Mouse (Mus musculus) intestine, embryonic 16.5 days (tissue): Measurements from ENCODE around the gene Samd4. TPM values are rescaled to one million over a fixed set of nuclear protein-coding genes. Genes with fewer than 3 reads are reported as not detected.

ENCODE experiments used
- ATAC-seq: fragments of 200-750 bp; cut with Nextera tagmentation; 2 replicates; pipeline ENCODE4 v1.8.0; 2017; ENCODE audit warnings: moderate TSS enrichment, moderate library complexity
- H3K27ac ChIP-seq: fragments of 300-500 bp; sonication (generic); 2 replicates; pipeline ENCODE4 v1.5.1; 2014; ENCODE audit warnings: mild to moderate bottlenecking, low read length
- H3K27me3 ChIP-seq: fragments of 300-500 bp; sonication (generic); replicated peaks from 2 replicates; pipeline ENCODE4 v1.6.1; 2014; ENCODE audit warnings: low read length, control low read depth, mixed read lengths; ENCODE audit not compliant: control insufficient read depth, insufficient read depth
- H3K36me3 ChIP-seq: fragments of 300-500 bp; sonication (generic); 2 replicates; pipeline ENCODE4 v1.6.1; 2014; ENCODE audit warnings: low read length, control low read depth; ENCODE audit not compliant: control insufficient read depth, insufficient read depth
- H3K4me1 ChIP-seq: fragments of 300-500 bp; sonication (generic); 2 replicates; pipeline ENCODE4 v1.6.1; 2014; ENCODE audit warnings: low read length, control low read depth, mixed read lengths; ENCODE audit not compliant: control insufficient read depth, insufficient read depth
- H3K4me2 ChIP-seq: fragments of 300-500 bp; sonication (generic); 2 replicates; pipeline ENCODE4 v1.6.1; 2014; ENCODE audit warnings: low read depth, low read length, control low read depth
- H3K4me3 ChIP-seq: fragments of 300-500 bp; sonication (generic); 2 replicates; pipeline ENCODE4 v1.5.1; 2014; ENCODE audit warnings: mild to moderate bottlenecking, low read length
- H3K9ac ChIP-seq: fragments of 300-500 bp; sonication (generic); 2 replicates; pipeline ENCODE4 v1.6.1; 2014; ENCODE audit warnings: low read depth, low read length
- H3K9me3 ChIP-seq: fragments of 300-500 bp; sonication (generic); 2 replicates; pipeline ENCODE4 v1.6.1; 2016; ENCODE audit warnings: low read length, control low read depth; ENCODE audit not compliant: control insufficient read depth
- WGBS: fragments of 180-500 bp; shearing (Covaris S2); extraction: QIAGEN DNeasy Blood & Tissue Kit; methylation state at CpG from one replicate; pipeline ENCODE4 v1.1.7; 2014; 5-methylcytosine and 5-hydroxymethylcytosine counted together
- polyA plus RNA-seq: library from polyadenylated mRNA; unstranded; fragments of >200 nt; fragmentation: Nextera tagmentation; extraction: Ambion mirVana; gene quantifications from 2 replicates; pipeline ENCODE4 v1.2.1, GENCODE M21; 2015

The Samd4 gene
- polyA plus RNA-seq, 1 experiment from 2014 or later, result 4.2 TPM

GRCm38 (mm10) chr14:47089153-47089552 is 206.5 kb downstream of the Samd4 start:
- Histone ChIP-seq H3K9me3 (no peaks in the 10 kb centered on the region), H3K27me3 (no peaks in the 10 kb centered on the region), H3K4me2 (no peak overlapping the region), H3K27ac (no peak overlapping the region), H3K4me3 (no peak overlapping the region), H3K36me3 (no peaks in the 10 kb centered on the region), H3K4me1 (peaks cover 9% of the 10 kb centered on the region), H3K9ac (no peak overlapping the region)
- WGBS, result 83% methylated on average over 6 of the region's 6 CpGs
- ATAC-seq, result no peak

- 87% methylated on average over 6 of the region's 6 CpGs for WGBS
- ATAC-seq, result no peak
- no peak overlapping the region for H3K9ac ChIP-seq
These were observed 209.3 kb downstream of the Samd4 start for GRCm38 (mm10) chr14:47091908-47092307.

GRCm38 (mm10) chr14:47093355-47093792 is 210.7 kb downstream of the Samd4 start:
- ATAC-seq, result peak; percentile 68
- Histone ChIP-seq H3K36me3 (no peaks in the 10 kb centered on the region), H3K27ac (peak overlapping the region; percentile 42; the same call in 1 of the 2 replicates), H3K27me3 (no peaks in the 10 kb centered on the region), H3K4me1 (peaks cover 5% of the 10 kb centered on the region; the same call in 1 of the 2 replicates), H3K4me3 (no peak overlapping the region), H3K4me2 (no peak overlapping the region), H3K9me3 (no peaks in the 10 kb centered on the region), H3K9ac (no peak overlapping the region)
- 34% methylated on average over 16 of the region's 16 CpGs for WGBS

More at GRCm38 (mm10) chr14:47091908-47092307, 209.3 kb downstream of the Samd4 start:
- Histone ChIP-seq H3K27me3 (no peaks in the 10 kb centered on the region), H3K9me3 (no peaks in the 10 kb centered on the region), H3K4me3 (no peak overlapping the region), H3K36me3 (no peaks in the 10 kb centered on the region), H3K27ac (no peak overlapping the region), H3K4me2 (no peak overlapping the region), H3K4me1 (peaks cover 8% of the 10 kb centered on the region)

- no peak overlapping the region for H3K4me3 ChIP-seq
- H3K9me3 ChIP-seq, result no peaks in the 10 kb centered on the region
- H3K36me3 ChIP-seq, result no peaks in the 10 kb centered on the region
- WGBS, result 88% methylated on average over 3 of the region's 3 CpGs
- H3K4me2 ChIP-seq, result no peak overlapping the region
- H3K9ac ChIP-seq, result no peak overlapping the region
- H3K4me1 ChIP-seq, result peaks cover 5% of the 10 kb centered on the region; the same call in 1 of the 2 replicates
- ATAC-seq, result no peak
- no peaks in the 10 kb centered on the region for H3K27me3 ChIP-seq
- H3K27ac ChIP-seq, result no peak overlapping the region
These were observed 212.4 kb downstream of the Samd4 start for GRCm38 (mm10) chr14:47095036-47095435.

GRCm38 (mm10) chr14:47096357-47096756 is 213.7 kb downstream of the Samd4 start:
- H3K9ac ChIP-seq, result no peak overlapping the region
- no peak overlapping the region for H3K4me2 ChIP-seq
- no peak overlapping the region for H3K4me3 ChIP-seq
- no peaks in the 10 kb centered on the region for H3K9me3 ChIP-seq
- no peak for ATAC-seq
- no peaks in the 10 kb centered on the region for H3K27me3 ChIP-seq
- no peak overlapping the region for H3K27ac ChIP-seq
- H3K36me3 ChIP-seq, result no peaks in the 10 kb centered on the region
- peaks cover 5% of the 10 kb centered on the region; the same call in 1 of the 2 replicates for H3K4me1 ChIP-seq
- 87% methylated on average over 5 of the region's 5 CpGs for WGBS

- ATAC-seq, result peak; percentile 44; the same call in 1 of the 2 replicates
- Histone ChIP-seq H3K27me3 (no peaks in the 10 kb centered on the region), H3K4me2 (peak overlapping the region; percentile 30), H3K4me1 (no peaks in the 10 kb centered on the region), H3K9me3 (no peaks in the 10 kb centered on the region), H3K9ac (peak overlapping the region; percentile 2; the same call in 1 of the 2 replicates), H3K36me3 (no peaks in the 10 kb centered on the region), H3K27ac (no peak overlapping the region), H3K4me3 (peak overlapping the region; percentile 3; the same call in 1 of the 2 replicates)
- 40% methylated on average over 19 of the region's 19 CpGs for WGBS
These were observed 221.9 kb downstream of the Samd4 start for GRCm38 (mm10) chr14:47104246-47105173.

GRCm38 (mm10) chr14:47105174-47105557 is 222.5 kb downstream of the Samd4 start:
- H3K4me3 ChIP-seq, result no peak overlapping the region
- H3K36me3 ChIP-seq, result no peaks in the 10 kb centered on the region
- H3K9ac ChIP-seq, result no peak overlapping the region
- no peak overlapping the region for H3K4me2 ChIP-seq
- no peaks in the 10 kb centered on the region for H3K4me1 ChIP-seq
- no peak overlapping the region for H3K27ac ChIP-seq
- WGBS, result 68% methylated on average over 3 of the region's 3 CpGs
- ATAC-seq, result no peak
- H3K9me3 ChIP-seq, result no peaks in the 10 kb centered on the region
- H3K27me3 ChIP-seq, result no peaks in the 10 kb centered on the region

GRCm38 (mm10) chr14:47105755-47106154 is 223.1 kb downstream of the Samd4 start:
- no peaks in the 10 kb centered on the region for H3K9me3 ChIP-seq
- H3K27me3 ChIP-seq, result no peaks in the 10 kb centered on the region
- WGBS, result 92% methylated on average over 3 of the region's 3 CpGs
- H3K4me1 ChIP-seq, result no peaks in the 10 kb centered on the region
- no peaks in the 10 kb centered on the region for H3K36me3 ChIP-seq
- no peak overlapping the region for H3K4me3 ChIP-seq
- no peak overlapping the region for H3K4me2 ChIP-seq
- ATAC-seq, result no peak
- H3K27ac ChIP-seq, result no peak overlapping the region
- H3K9ac ChIP-seq, result no peak overlapping the region

GRCm38 (mm10) chr14:47107461-47107860 is 224.8 kb downstream of the Samd4 start:
- no peak overlapping the region for H3K4me2 ChIP-seq
- no peaks in the 10 kb centered on the region for H3K36me3 ChIP-seq
- no peak for ATAC-seq
- no peaks in the 10 kb centered on the region for H3K4me1 ChIP-seq
- H3K27me3 ChIP-seq, result no peaks in the 10 kb centered on the region
- H3K4me3 ChIP-seq, result no peak overlapping the region
- H3K27ac ChIP-seq, result no peak overlapping the region
- WGBS, result 83% methylated on average over 3 of the region's 3 CpGs
- H3K9me3 ChIP-seq, result no peaks in the 10 kb centered on the region
- H3K9ac ChIP-seq, result no peak overlapping the region
